Mouse (Mus musculus): Measurements from ENCODE around the gene Prrt1.

The Prrt1 gene

DNA sequence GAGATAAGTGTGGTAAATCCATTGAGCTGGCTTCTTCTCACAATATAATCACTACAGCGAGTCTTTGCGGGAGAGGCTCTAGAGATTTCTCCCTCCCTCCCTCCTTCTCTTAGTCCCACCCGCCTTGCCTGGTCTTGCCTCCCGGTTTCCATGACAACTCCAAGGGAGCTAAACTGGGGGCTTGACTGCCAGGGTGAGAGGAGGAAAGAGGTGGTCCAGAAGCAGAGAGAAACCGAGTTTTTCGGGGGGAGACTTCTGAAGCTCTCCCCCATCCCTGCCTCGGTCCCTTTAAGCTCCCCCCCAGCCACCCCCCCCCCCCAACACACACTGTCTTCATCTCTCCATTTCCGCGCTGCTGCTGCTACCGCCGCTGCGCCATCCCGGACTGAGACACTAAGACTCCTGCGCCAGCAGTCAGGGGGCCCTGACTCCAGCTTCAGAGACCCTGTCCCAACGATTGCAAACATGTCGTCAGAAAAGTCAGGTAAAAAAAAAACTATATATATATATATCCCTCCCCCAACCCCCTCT is at the start of gene Prrt1:
Prrt1 (plus strand) TSS at position 313 of the 531 bp plus-strand sequence.
- no peak for DNase-seq (ENCODE audit: low read depth)

DNA sequence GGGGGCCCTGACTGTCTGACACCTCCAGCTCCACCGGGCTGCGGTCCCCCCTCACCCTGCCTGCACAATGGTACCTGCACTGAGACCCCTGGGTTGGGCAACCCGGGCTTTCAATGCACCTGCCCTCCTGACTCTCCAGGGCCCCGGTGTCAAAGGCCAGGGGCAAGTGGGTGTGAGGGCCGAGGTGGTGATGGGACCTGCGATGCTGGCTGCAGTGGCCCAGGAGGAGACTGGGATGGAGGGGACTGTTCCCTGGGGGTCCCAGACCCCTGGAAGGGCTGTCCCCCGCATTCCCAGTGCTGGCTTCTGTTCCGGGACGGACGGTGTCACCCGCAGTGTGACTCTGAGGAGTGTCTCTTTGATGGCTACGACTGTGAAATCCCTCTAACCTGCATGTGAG is 46.8 kb upstream of the Prrt1 start:
- DNase-seq (ENCODE audit: low read depth): no peak

DNA sequence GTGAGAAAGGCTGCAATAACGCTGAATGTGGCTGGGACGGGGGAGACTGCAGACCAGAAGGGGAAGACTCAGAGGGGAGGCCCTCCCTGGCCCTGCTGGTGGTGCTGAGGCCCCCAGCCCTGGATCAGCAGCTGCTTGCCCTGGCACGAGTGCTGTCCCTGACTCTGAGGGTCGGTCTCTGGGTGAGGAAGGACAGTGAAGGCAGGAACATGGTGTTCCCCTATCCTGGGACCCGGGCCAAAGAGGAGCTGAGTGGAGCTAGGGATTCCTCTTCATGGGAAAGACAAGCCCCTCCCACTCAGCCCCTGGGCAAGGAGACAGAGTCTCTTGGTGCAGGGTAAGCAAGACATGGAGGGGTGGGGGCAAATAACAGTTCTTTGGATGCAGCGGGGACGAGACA is 45.9 kb upstream of the Prrt1 start:
- no peak for DNase-seq (ENCODE audit: low read depth)

DNA sequence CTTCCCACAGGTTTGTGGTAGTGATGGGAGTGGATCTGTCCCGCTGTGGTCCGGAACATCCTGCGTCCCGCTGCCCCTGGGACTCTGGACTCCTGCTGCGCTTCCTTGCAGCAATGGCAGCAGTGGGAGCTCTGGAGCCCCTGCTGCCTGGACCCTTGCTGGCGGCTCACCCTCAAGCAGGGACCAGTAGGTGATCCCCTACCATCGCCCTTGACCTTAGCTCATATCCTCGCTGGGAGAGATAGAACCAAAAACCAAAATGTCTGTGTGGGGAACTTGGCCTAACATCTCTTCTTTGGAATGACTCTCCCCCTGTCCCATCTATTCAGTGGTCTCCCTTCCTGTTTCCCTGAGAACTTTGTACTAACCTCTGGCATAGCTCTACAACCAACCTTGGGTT is 45.5 kb upstream of the Prrt1 start:
- no peak for DNase-seq (ENCODE audit: low read depth)

DNA sequence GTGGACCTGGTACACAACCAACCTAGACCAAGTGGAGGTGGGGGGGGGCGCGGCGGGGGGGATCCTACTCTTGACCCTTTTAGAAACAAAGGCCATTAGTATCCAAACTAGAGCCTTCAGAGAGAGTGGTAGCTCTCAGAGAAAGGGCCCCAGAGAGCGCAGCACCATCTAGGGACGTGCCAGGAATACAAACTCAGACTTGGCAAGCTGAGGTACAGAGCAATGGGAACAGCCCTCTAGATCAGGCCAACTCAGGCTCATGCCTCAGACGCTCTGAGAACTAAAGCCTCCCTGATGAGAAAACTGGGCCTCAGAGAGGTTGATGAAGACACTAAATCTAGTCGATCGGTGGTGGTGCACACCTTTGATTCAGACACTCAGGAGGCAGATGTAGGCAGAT is 44.2 kb upstream of the Prrt1 start:
- no peak for DNase-seq (ENCODE audit: low read depth)

DNA sequence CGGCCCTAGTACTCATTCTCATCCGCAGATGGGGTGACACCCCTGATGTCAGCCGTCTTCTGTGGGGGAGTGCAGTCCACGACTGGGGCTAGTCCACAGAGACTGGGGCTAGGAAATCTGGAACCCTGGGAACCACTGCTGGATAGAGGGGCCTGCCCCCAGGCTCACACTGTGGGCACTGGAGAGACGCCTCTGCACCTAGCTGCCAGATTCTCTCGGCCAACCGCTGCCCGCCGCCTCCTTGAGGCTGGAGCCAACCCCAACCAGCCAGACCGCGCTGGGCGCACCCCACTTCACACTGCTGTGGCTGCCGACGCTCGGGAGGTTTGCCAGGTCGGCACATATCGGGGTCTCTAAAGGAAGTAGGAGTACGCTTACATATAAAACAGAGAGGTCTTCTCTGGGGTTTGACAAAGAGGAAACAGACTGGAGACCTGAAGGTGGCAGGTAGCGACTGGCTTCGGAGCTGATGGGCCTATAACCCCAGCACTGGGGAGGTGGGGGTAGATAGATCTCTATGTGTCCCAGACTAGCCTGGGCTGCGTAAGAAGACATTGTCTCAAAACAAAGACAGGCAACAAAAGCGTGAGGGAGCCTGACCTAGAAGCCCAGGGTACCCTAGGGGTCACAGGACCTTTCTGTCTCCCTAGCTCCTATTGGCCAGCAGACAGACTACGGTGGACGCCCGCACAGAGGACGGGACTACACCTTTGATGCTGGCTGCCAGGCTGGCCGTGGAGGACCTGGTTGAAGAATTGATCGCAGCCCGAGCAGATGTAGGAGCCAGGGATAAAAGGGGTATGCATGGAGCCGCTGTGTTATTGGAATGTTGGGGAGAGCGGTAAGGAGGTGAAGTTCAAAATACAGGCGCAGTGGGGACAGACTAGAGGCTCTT is 43.2 kb upstream of the Prrt1 start:
- no peak for DNase-seq (ENCODE audit: low read depth)

DNA sequence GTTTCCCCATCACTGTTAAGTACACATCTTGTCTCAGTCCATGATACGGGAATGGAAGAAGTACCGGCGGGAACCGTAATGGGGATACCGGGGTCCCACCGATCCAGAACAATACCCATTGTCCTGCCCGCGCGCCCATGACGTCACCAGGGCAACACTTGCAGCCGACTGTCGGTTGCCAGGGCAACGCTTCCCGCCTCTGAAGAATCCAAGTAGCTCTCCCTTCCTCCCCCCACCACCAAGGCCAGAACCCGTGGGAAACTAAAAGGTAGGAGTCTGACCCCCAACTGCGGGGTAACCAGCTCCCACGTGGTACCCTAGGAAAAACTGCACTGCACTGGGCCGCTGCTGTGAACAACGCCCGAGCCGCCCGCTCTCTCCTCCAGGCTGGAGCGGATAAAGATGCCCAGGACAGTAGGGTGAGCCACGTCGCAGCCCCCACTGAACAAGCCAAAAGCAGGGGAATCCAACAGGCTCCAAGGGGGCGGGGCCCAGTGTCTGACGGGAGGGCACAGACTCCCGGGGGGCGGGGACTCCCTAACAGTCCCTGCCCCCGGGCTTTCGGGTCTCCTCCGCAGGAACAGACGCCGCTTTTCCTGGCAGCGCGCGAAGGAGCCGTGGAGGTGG is 42.4 kb upstream of the Prrt1 start:
- DNase-seq (ENCODE audit: low read depth): no peak

DNA sequence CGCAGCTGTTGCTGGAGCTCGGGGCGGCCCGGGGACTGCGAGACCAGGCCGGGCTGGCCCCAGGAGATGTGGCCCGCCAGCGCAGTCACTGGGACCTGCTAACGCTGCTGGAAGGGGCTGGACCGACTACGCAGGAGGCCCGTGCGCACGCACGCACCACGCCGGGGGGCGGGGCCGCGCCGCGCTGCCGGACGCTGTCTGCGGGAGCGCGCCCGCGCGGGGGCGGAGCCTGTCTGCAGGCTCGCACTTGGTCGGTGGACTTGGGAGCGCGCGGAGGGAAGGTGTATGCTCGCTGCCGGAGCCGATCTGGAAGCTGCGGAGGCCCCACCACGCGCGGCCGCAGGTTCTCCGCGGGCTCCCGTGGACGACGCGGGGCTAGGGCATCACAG is 41.9 kb upstream of the Prrt1 start:
- no peak for DNase-seq (ENCODE audit: low read depth)

DNA sequence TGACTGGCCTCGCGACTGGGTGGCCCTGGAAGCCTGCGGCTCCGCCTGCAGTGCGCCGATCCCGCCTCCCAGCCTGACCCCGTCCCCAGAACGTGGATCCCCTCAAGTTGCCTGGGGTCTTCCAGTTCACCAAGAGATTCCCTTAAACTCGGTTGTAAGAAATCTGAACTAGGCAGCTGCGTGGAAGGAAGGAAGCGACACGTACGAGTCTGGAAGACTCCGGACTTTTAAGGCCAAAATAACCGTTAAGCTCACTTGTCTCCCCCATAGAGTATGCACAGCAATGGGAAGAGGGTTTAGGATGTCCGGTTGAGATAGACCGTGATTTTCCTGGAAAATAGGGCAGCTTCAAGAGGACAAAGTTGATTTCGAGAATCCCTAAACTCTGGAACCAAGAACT is 41.5 kb upstream of the Prrt1 start:
- no peak for DNase-seq (ENCODE audit: low read depth)

DNA sequence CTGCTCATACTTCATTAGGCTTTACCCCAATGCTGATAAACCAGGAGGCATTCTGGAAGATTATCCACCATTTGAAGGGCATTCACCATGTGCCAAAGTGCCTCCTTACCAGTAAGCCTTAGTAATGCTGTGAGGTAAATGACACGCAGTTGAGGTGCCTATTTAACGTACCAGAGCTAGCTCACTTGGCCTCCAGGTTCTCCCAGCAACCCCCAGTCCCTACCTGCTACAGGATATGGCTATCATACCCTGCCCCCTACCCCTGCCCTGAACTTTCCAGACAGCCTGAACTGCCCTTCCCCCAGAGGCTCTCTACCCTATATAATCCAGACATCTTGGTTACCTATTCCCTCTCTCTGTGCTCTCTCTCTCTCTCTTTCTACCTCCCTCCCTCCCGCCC is 40.6 kb upstream of the Prrt1 start:
- DNase-seq (ENCODE audit: low read depth): no peak

DNA sequence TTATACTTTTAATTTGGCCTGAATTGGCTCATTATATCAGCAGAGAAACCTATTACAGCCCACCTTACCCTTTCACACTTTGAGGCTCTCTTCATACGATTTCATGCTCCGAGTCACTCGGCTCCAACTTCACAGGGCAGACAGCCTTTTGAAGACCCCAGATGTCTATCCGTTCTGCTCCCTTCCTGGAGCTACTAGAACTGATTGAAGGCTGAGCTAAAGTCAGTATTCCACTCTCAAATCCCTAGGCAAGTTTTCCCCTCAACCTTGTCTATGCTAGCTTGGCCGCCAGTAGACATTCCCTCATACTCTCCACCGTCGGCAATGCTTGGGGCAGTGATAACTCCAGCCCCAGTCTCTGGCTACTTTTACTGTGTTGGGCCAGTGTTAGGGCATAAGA is 40.1 kb upstream of the Prrt1 start:
- DNase-seq (ENCODE audit: low read depth): no peak

DNA sequence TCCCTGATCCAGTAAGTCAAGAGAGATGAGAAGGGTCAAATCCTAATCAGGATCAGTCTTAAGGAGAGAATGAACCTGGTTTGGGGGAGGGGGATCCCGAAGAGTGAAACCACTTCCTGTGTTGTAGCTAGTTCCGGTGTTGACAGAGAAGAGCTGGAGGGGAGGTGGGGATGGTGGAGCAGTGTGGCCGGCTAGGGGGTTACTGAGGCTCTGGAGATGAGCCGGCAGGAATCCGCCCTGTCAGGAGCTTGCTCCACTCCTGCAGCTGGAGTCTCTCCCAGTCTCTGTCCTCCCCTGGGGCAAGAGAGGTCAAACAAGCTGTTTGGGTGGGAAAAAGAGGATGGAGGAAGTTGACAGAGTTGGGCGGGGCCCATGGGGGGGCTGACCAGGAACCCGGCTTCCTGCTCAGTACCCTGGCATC is 39.6 kb upstream of the Prrt1 start, which contains the start of gene Gpsm3:
Gpsm3 (plus strand) TSS at position 126 of the 421 bp plus-strand sequence.
- DNase-seq (ENCODE audit: low read depth): no peak

DNA sequence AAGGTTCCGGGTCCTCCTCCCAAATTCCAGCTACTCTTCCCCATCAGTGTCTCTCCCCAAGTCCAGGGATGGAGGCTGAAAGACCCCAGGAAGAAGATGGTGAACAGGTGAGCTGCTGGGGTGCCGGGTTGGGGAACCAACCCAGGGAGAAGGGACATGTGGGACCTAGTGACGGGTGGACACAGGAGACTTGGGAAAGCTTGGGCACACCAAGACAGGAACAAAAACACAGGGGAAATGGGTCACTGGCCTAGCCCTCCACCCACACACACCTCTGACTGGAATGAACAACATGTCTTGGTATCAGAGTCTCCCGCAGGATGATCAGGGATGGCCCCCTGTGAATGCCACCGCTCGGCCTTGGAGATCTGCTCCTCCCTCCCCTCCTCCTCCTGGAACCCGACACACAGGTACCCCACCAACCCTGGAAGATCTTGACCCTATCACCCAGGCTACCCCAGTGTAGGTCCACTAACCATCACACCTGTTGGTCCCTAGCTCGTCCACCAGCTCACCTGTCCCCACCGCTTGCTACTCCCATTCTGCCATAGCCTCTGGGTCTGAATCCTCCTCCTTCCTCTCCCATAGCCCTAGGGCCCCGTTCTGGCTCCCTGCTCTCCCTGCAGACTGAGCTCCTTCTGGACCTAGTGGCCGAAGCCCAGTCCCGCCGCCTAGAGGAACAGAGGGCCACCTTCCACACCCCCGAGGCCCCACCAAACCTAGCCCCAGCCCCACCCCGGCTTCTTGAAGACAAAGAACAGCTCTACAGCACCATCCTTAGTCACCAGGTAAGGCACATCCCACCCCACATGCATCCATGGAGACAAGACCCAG is 39.0 kb upstream of the Prrt1 start:
- no peak for DNase-seq (ENCODE audit: low read depth)

DNA sequence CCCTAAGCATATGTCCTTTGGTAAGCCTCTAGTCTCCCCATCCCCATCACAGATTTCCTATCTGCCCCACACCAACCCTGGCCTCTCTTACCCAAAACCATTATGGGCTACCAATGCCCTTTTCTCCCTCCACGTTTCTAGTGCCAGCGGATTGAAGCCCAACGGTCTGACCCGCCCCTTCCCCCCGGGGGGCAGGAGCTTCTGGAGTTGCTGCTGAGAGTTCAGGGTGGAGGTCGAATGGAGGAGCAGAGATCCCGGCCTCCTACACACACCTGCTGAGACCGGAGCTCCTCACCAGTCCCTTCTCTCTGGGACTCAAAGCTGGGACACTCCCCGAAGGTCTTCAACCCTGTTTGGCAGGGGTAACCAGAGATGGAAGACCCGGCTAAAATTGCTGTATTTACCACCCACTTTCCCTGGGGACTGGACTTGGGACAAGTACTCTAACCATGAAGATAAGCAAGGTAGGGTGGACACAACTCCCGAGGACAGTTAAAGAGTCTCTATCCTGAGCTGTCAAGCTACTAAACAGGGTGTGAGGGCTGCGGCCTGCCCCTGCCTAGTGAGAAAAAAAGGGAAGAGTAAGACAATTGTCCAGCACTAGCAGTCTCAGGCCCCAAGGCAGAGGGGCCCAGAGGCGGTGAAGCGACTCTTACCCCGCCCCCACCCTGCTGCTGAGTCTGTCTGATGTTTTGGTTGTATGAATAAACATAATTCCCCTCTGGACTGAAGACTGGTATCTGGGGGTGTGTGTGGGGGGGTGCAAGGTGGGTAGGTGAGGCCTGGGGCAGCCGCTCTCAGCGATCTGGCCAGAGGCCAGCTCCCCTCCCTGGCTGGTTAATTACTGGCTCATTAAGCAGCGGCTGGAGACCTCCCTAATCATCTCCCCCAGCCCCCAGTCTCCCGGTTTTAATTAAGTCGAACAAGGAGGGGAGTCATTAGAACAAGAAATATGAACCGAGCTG is 38.0 kb upstream of the Prrt1 start, which contains the start of gene Pbx2:
Pbx2 (plus strand) TSS at position 238 of the 965 bp plus-strand sequence.
- no peak for DNase-seq (ENCODE audit: low read depth)

DNA sequence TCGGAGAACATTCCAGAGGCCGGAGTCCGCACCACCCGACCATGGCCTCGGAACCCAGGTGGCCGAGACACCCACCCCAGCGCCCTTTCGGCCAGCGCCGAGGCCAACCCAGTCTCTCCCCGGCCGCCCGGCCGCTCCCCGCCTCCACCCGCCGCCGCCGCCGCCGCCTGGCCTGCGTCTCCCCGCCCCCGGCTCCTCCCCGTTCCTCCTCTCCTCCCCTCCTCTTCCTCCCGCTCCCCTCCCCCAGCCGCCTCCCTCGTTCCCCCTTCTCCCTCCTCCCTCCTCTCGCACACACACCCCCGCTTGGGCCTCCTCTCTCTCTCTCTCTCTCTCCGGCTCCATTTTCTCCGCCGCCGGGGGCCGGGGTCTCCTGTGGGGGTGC is 37.3 kb upstream of the Prrt1 start:
- no peak for DNase-seq (ENCODE audit: low read depth)

DNA sequence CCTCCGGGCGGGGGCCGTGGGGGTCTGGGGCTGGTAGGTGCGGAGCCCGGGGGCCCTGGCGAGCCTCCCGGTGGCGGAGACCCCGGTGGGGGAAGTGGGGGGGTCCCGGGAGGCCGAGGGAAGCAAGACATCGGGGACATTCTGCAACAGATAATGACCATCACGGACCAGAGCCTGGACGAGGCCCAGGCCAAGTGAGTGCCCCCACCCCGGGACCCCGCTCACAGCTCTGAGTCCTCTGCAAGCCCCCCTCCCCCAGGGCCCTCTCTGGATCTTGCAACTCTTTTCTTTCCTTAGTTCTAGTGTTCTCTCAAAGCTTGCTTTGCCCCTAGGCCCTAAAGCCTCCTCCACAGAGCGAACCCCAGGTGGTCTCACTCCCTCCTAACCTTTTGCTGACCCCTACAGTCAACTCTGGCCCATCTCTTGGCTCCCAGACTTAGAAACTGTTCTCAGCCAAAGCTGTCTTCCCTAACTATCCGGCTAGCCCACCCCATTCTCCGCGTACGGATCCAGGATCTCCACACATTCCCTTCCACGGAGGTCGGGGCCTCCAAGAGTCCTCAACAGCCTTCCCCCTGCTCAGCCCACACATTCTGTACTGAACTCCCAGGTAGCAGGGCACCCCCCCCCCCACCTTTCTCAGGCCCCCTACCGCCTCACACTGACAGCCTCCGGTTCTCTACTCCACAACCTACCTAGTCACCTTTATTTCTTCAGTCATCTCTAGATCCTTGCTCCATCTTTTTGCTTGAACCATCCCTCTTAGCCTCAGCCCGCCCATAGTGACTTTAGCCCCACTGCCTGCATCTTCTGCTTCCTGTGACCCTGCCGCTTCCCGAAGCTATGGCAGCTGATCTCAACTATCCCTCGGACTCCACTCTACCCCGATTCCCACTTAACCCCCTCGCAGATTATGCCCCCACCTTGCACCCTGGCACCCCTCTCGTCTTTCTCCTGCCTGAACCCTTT is 36.5 kb upstream of the Prrt1 start:
- no peak for DNase-seq (ENCODE audit: low read depth)

DNA sequence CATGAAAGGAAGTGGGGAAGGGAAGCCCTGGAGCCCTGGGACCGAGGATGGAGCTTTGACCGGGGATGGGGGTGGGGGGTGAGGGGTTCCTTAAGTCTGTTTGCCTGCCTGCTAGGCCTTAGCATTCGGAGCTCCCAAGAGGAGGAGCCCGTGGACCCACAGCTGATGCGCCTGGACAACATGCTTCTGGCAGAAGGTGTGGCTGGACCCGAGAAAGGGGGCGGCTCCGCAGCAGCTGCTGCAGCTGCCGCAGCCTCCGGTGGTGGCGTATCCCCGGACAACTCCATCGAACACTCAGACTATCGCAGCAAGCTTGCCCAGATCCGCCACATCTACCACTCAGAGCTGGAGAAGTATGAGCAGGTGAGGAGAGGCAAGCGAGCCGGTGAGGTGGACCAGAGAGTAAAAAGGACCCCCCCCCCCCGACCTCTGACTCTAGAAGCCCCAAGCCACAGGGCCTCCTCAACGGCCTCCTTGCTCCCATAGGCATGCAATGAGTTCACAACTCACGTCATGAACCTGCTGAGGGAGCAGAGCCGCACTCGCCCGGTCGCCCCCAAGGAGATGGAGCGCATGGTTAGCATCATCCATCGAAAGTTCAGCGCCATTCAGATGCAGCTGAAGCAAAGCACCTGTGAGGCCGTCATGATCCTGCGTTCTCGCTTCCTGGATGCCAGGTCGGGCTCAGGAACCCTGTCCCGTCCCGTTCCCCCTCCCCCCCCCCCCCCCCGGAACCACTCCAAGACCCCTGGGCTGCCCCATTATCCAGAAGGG is 35.4 kb upstream of the Prrt1 start:
- DNase-seq (ENCODE audit: low read depth): no peak

DNA sequence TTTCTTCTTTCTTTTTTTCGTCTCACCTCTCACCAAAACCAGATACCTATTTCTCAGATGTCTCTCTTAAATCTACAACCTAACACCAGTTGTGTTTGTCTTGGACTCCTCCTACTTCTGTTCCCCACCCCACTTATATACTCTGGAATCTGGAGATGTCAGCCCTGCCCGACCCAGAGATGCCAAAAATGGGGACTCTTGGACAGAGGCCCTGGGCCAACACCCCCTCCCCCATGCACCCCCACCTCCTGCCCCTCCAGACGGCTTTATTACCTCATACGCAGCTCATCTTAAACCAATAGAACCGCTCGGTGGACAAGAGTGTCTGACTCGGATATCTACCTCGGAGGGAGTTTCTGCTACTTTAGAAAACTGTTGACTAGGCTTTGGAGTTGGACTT is 33.2 kb upstream of the Prrt1 start:
- DNase-seq (ENCODE audit: low read depth): no peak

DNA sequence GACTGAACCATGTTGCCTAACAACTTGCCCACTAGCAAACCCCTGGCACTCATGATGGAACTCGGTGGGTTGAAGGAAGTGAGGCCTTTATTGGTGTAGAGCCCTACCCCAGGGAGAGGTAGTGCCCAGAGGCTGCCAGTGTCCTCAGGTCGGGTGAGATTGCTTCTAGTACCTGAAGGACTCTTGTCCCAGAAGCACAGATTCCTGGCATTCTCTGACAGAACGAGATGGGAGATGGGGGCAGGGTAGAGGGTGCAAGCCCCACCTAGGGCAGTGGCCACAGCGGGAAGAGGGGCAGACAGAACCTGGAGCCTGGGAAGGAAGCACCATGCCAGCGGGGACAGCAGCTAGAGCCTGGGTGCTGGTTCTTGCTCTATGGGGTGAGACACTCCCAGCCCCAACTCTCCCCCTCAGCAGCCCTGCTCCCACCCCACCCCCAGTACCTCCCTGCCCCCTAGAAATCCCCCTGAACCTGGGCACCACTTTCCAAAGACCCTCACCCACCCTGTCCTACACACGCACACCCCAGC is 31.7 kb upstream of the Prrt1 start, which contains the start of gene Ager:
Ager (plus strand) TSS at position 297 of the 530 bp plus-strand sequence.
- DNase-seq (ENCODE audit: low read depth): no peak
